Mouse (Mus musculus): Measurements from ENCODE around the gene Higd2a. TPM values are rescaled to one million over a fixed set of nuclear protein-coding genes. Genes with fewer than 3 reads are reported as not detected.

The Higd2a gene
- polyA plus RNA-seq, 1 experiment from 2014 or later: 219 TPM

DNA sequence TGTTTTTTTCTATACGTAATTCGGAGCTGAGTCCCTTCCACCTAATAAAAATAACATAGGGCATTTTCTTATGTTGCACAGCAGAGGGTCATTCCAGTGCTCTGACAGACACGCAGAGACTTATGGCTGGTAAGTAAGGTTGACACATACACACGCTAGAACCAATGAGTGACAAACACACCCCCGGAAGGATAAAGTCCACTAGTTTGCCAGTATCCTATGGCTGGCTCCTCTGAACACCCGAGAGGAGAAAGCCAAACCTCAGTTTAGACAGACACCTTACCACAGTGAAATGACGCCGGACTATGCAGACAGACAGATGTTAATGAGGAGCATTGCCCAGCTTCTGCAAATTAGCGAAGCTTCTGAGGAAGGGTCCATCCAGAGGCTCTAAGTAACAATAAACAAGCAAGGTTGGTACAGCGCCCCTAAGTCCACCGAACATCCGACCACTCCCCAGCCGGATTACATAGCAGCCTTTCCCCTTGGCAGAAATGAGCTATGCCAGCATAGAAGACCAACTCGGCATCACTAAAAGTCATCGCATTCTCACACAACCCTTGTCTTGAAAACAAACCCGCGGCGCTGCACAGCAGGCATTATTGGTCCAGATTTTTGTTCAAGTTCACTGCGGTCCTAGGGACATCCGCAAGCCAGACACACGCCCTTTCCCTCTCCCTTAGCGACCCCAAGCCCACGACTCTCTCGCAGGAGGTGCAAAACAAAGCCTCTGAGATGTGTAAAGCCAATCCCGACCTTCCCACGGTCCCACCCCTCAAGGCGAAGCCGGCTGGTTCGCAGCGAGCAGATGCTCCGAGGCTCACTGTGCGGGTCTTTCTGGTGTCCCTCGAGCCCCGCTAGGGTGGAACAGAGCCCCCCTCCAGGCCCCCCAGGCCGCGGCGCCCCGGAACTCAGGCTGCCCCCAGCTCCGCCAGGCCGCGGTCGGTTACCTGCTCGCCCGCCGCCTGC lies 25.5 kb upstream of the Higd2a start:
- Histone ChIP-seq H3K27ac (replicated peaks; ENCODE audit: low read depth, low read length) (peak overlapping the region; percentile 86), H3K27me3 (ENCODE audit: control insufficient read depth, insufficient read depth, low read length) (no peaks in the 10 kb centered on the region), H3K36me3 (ENCODE audit: control insufficient read depth, insufficient read depth, low read length) (peaks cover 35% of the 10 kb centered on the region), H3K4me1 (ENCODE audit: control insufficient read depth, insufficient read depth, low read length) (0 out of 2 replicates have a peak, but pooled peaks cover 8% of the 10 kb centered on the region), H3K4me2 (ENCODE audit: low read length) (peak overlapping the region; percentile 88), H3K4me3 (replicated peaks; ENCODE audit: low read depth, low read length) (peak overlapping the region; percentile 95), H3K9ac (replicated peaks; ENCODE audit: low read length) (peak overlapping the region; percentile 98), H3K9me3 (ENCODE audit: control insufficient read depth, low read length) (no peaks in the 10 kb centered on the region)
- WGBS: 12% methylated on average over 44 of the region's 45 CpGs
- ATAC-seq (ENCODE audit: low FRiP score, low TSS enrichment) (peak; percentile 60), DNase-seq (peak; percentile 58)

GRCm38 (mm10) chr13:54565201-54565581 lies 24.8 kb upstream of the Higd2a start, which contains the start of gene 4833439L19Rik:
TSS of gene 4833439L19Rik (minus strand) at chr13:54565435.
- WGBS: under 1% methylated on average over 27 of the region's 27 CpGs
- DNase-seq (peak; percentile 99), ATAC-seq (ENCODE audit: low FRiP score, low TSS enrichment) (peak; percentile 97)
- Histone ChIP-seq H3K4me1 (ENCODE audit: control insufficient read depth, insufficient read depth, low read length) (0 out of 2 replicates have a peak, but pooled peaks cover 8% of the 10 kb centered on the region), H3K27me3 (ENCODE audit: control insufficient read depth, insufficient read depth, low read length) (no peaks in the 10 kb centered on the region), H3K27ac (replicated peaks; ENCODE audit: low read depth, low read length) (peak within 1 kb of the TSS; percentile 86), H3K9me3 (ENCODE audit: control insufficient read depth, low read length) (no peaks in the 10 kb centered on the region), H3K9ac (replicated peaks; ENCODE audit: low read length) (peak within 1 kb of the TSS; percentile 98), H3K4me2 (ENCODE audit: low read length) (peak within 1 kb of the TSS; percentile 88), H3K36me3 (ENCODE audit: control insufficient read depth, insufficient read depth, low read length) (peaks cover 29% of the 10 kb centered on the region), H3K4me3 (replicated peaks; ENCODE audit: low read depth, low read length) (peak within 1 kb of the TSS; percentile 95)

DNA sequence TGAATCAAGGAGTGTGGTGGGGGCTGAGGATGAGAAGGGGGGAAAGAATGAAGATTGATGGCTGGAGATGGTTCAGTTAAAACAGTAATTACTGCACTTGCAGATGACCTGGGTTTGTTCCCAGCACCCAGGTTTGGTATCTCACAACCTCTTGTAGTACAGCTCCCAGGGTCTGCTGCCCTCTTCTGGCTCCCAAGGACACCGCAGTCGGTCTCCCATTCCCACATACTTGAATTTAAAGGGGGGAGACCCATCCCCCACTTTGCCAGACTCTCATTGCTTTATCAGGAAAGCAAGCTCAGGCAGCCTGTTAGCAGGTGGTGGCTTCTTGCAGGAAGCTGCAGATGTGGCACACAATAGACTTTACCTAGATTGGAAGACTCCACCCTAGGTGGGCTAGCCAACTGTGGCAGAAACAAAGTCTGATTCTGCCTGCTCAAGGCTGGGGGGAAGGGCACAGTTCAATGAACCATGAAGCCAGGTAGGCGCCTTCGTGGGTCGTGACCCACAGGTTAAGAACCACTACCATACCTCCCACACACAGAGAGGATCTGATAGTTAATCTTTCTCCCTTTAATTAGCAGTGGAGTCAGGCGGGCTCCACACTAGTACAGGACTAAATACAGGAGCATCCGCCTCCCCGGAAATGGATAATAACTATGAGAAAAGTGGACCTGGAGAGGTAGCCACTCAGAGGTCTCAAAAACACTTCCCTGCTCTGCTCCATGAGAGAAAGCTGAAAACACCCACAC lies 24.2 kb upstream of the Higd2a start:
- H3K4me2 ChIP-seq (ENCODE audit: low read length): peak overlapping the region; percentile 88
- peak overlapping the region; percentile 95 for H3K4me3 ChIP-seq (replicated peaks; ENCODE audit: low read depth, low read length)
- peak overlapping the region; percentile 12; the same call in 1 of the 2 replicates for H3K9ac ChIP-seq (replicated peaks; ENCODE audit: low read length)
- no peaks in the 10 kb centered on the region for H3K27me3 ChIP-seq (ENCODE audit: control insufficient read depth, insufficient read depth, low read length)
- no peak; the same call in 1 of the 2 replicates for ATAC-seq (ENCODE audit: low FRiP score, low TSS enrichment)
- 0 out of 2 replicates have a peak, but pooled peaks cover 8% of the 10 kb centered on the region for H3K4me1 ChIP-seq (ENCODE audit: control insufficient read depth, insufficient read depth, low read length)
- no peaks in the 10 kb centered on the region for H3K9me3 ChIP-seq (ENCODE audit: control insufficient read depth, low read length)
- WGBS: 38% methylated on average over 8 of the region's 8 CpGs
- H3K36me3 ChIP-seq (ENCODE audit: control insufficient read depth, insufficient read depth, low read length): peaks cover 23% of the 10 kb centered on the region
- peak; percentile 65 for DNase-seq
- H3K27ac ChIP-seq (replicated peaks; ENCODE audit: low read depth, low read length): peak overlapping the region; percentile 86; the same call in 1 of the 2 replicates

GRCm38 (mm10) chr13:54568380-54568779 lies 21.6 kb upstream of the Higd2a start:
- no peak overlapping the region for H3K4me2 ChIP-seq (ENCODE audit: low read length)
- no peak for DNase-seq
- 39% methylated on average over 5 of the region's 5 CpGs for WGBS
- H3K27ac ChIP-seq (replicated peaks; ENCODE audit: low read depth, low read length): no peak overlapping the region
- ATAC-seq (ENCODE audit: low FRiP score, low TSS enrichment): no peak
- H3K9ac ChIP-seq (replicated peaks; ENCODE audit: low read length): no peak overlapping the region
- no peaks in the 10 kb centered on the region for H3K9me3 ChIP-seq (ENCODE audit: control insufficient read depth, low read length)
- H3K4me3 ChIP-seq (replicated peaks; ENCODE audit: low read depth, low read length): no peak overlapping the region
- no peaks in the 10 kb centered on the region for H3K27me3 ChIP-seq (ENCODE audit: control insufficient read depth, insufficient read depth, low read length)
- H3K36me3 ChIP-seq (ENCODE audit: control insufficient read depth, insufficient read depth, low read length): no peaks in the 10 kb centered on the region
- 0 out of 2 replicates have a peak, but pooled peaks cover 8% of the 10 kb centered on the region for H3K4me1 ChIP-seq (ENCODE audit: control insufficient read depth, insufficient read depth, low read length)

- Histone ChIP-seq H3K27me3 (ENCODE audit: control insufficient read depth, insufficient read depth, low read length) (no peaks in the 10 kb centered on the region), H3K9me3 (ENCODE audit: control insufficient read depth, low read length) (no peaks in the 10 kb centered on the region), H3K36me3 (ENCODE audit: control insufficient read depth, insufficient read depth, low read length) (no peaks in the 10 kb centered on the region), H3K4me2 (ENCODE audit: low read length) (no peak overlapping the region), H3K9ac (replicated peaks; ENCODE audit: low read length) (no peak overlapping the region), H3K27ac (replicated peaks; ENCODE audit: low read depth, low read length) (no peak overlapping the region), H3K4me3 (replicated peaks; ENCODE audit: low read depth, low read length) (no peak overlapping the region), H3K4me1 (ENCODE audit: control insufficient read depth, insufficient read depth, low read length) (0 out of 2 replicates have a peak, but pooled peaks cover under 1% of the 10 kb centered on the region)
- no peak for DNase-seq
- WGBS: 41% methylated on average over 1 of the region's 1 CpGs
- no peak for ATAC-seq (ENCODE audit: low FRiP score, low TSS enrichment)
Measured at GRCm38 (mm10) chr13:54569282-54569681, 20.7 kb upstream of the Higd2a start.

DNA sequence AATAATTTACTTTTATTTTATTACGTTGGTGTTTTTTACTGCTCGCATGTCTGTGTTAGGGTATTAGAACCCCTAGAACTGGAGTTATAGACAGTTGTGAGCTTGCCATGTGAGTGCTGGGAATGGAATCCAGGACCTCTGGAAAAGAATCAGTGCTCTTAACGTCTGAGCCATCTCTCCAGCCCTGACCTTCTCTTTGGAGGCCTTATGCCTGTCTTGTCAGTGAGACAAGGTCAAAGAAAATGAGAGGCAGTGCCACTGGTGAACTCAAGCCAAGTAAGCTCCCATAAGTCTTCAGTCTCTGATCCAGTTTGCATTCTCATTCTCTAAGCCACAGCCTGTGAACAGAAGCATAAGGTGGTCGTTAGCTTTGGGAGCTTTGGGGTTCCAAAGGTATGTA lies 19.3 kb upstream of the Higd2a start:
- Histone ChIP-seq H3K4me3 (replicated peaks; ENCODE audit: low read depth, low read length) (no peak overlapping the region), H3K27ac (replicated peaks; ENCODE audit: low read depth, low read length) (no peak overlapping the region), H3K9me3 (ENCODE audit: control insufficient read depth, low read length) (no peaks in the 10 kb centered on the region), H3K27me3 (ENCODE audit: control insufficient read depth, insufficient read depth, low read length) (no peaks in the 10 kb centered on the region), H3K36me3 (ENCODE audit: control insufficient read depth, insufficient read depth, low read length) (no peaks in the 10 kb centered on the region), H3K4me1 (ENCODE audit: control insufficient read depth, insufficient read depth, low read length) (peaks cover 4% of the 10 kb centered on the region), H3K4me2 (ENCODE audit: low read length) (no peak overlapping the region), H3K9ac (replicated peaks; ENCODE audit: low read length) (no peak overlapping the region)
- DNase-seq (no peak), ATAC-seq (ENCODE audit: low FRiP score, low TSS enrichment) (no peak)
- WGBS: 76% methylated on average over 4 of the region's 4 CpGs

- no peaks in the 10 kb centered on the region for H3K9me3 ChIP-seq (ENCODE audit: control insufficient read depth, low read length)
- no peaks in the 10 kb centered on the region for H3K27me3 ChIP-seq (ENCODE audit: control insufficient read depth, insufficient read depth, low read length)
- H3K4me1 ChIP-seq (ENCODE audit: control insufficient read depth, insufficient read depth, low read length): peaks cover 13% of the 10 kb centered on the region
- 10% methylated on average over 2 of the region's 2 CpGs for WGBS
- no peak overlapping the region for H3K4me3 ChIP-seq (replicated peaks; ENCODE audit: low read depth, low read length)
- no peak overlapping the region for H3K4me2 ChIP-seq (ENCODE audit: low read length)
- H3K27ac ChIP-seq (replicated peaks; ENCODE audit: low read depth, low read length): no peak overlapping the region
- DNase-seq: peak; percentile 33
- ATAC-seq (ENCODE audit: low FRiP score, low TSS enrichment): no peak
- no peak overlapping the region for H3K9ac ChIP-seq (replicated peaks; ENCODE audit: low read length)
- no peaks in the 10 kb centered on the region for H3K36me3 ChIP-seq (ENCODE audit: control insufficient read depth, insufficient read depth, low read length)
Measured at GRCm38 (mm10) chr13:54571637-54572036, 18.4 kb upstream of the Higd2a start.

DNA sequence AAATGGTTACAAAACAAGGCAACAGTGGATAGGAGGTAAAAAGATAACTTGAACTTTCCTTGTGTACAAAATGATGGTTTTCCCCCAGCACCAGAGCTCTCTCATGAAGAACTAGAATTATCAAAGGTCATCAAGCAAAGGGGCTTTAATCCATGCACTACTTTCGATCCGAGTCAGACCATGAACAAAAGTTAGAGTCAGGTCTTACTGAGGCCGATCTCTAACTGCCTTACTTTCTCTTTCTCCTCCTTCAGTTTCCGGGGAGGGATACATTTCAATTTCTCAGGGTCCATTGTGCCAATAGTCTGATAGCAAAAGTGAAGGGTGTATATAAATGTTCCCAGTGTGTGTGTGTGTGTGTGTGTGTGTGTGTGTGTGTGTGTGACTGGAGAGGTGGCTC lies 17.4 kb upstream of the Higd2a start:
- no peak overlapping the region for H3K4me3 ChIP-seq (replicated peaks; ENCODE audit: low read depth, low read length)
- H3K27me3 ChIP-seq (ENCODE audit: control insufficient read depth, insufficient read depth, low read length): no peaks in the 10 kb centered on the region
- H3K4me1 ChIP-seq (ENCODE audit: control insufficient read depth, insufficient read depth, low read length): peaks cover 14% of the 10 kb centered on the region
- no peak overlapping the region for H3K9ac ChIP-seq (replicated peaks; ENCODE audit: low read length)
- 81% methylated on average over 4 of the region's 4 CpGs for WGBS
- no peaks in the 10 kb centered on the region for H3K36me3 ChIP-seq (ENCODE audit: control insufficient read depth, insufficient read depth, low read length)
- DNase-seq (no peak), ATAC-seq (ENCODE audit: low FRiP score, low TSS enrichment) (no peak)
- no peak overlapping the region for H3K27ac ChIP-seq (replicated peaks; ENCODE audit: low read depth, low read length)
- H3K9me3 ChIP-seq (ENCODE audit: control insufficient read depth, low read length): no peaks in the 10 kb centered on the region
- no peak overlapping the region for H3K4me2 ChIP-seq (ENCODE audit: low read length)

Measured in midbrain, embryonic 14.5 days (tissue).